Mouse (Mus musculus): Measurements from ENCODE around the gene Anp32e.
"Not testable (repeated sequence)": the region's sequence is repeated elsewhere in the genome, so short reads cannot be mapped to it uniquely, and the experiment has no call there.

Anp32e gene

DNA sequence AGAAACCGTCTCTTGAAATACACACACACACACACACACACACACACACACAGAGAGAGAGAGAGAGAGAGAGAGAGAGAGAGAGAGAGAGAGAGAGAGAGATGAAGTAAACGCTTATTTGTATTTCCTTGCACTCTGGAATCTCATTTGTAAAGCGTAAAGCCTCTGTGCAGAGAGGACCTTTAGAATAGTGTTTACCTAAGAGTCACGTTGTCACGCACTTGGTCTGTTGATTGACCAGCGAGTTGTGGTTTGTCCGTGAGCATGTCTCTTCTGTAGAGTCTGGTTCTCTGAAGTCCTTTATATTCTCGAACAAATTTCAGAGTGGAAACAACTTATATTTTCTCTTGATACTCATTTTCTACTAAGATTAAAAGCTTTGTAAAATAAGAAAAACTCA, 15.7 kb downstream of the Anp32e start:
- no peak for DNase-seq

DNA sequence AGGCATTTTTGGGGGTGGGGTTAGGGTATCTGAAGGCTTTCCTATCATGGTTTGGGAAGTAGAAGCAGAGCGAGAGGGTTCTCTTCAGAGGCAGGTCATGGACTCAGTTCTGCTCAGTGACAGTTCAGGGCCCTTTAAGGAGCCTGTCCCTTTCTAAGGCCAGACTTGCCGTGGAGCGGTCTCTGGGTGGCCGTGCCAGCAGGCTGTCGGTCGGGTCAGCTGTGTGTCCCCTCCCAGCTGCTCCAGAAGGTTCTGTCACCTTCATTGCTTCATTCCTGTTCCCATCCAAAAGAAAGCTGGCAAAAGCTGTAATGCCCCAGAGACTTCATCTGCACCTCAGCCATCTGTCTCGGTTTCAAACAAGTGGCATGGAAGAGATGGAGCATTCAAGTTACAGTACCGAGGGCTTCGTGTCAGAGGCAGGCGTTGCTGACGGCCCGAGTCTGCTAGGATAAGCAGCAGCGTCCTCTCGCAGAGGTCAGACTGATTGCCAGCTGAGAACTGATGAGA, 16.7 kb downstream of the Anp32e start:
- no peak for DNase-seq

DNA sequence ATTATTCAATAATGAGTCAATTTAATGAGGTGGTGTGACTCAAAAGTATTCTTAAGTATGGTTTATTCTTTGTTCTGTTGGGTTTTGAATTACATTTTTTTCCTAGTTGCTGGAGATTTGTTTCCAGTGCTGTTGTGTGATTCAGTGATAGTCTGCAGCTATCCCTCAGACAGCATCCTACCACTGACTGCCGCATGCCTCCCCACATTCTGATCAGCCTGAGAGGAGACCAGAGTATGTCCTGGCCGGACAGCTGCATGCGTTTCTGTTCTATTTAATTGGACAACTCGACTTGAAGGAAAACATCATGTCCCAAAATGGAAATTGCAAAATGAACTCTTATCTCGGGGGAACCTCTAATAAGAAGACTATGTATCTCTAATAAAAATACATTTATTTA, 19.3 kb downstream of the Anp32e start:
- DNase-seq: no peak

DNA sequence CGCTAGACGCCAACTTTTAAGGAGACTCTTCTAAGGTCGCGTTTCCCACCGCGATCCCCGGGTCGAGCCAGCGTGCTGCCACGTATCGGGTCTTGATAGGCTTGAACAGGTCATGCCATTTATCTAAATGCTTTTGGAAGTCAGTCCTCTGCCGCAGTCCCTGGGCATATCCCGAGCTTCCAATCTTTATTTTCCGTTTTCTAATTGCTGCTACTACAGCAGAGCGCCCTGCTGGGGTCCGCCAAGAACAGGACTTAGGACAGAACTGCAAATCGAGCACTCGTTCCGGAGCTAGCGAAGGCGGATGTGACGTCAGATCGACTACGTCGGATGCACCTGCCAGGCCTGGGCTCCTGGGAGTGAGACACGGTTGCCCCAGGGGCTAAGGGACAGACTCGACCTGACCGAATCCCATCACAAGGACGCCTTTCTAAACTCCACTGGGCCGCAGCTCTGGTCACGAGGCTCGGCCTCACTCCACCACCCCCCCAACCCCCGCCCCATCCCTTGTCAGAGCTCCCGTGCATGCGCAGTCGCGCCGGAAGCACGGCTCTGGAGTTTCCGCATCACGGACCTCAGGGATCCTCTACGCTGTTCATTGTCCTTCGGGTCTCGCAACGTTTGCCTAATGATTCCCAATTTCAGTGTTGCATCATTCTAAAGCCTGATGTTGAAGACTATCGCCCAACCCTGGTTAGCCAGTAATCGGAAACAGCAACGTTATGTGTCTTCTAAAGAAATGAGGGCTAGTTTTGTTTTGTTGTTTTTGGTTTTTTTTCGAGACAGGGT, 21.9 kb downstream of the Anp32e start:
- peak; percentile 90 to 95 for DNase-seq

DNA sequence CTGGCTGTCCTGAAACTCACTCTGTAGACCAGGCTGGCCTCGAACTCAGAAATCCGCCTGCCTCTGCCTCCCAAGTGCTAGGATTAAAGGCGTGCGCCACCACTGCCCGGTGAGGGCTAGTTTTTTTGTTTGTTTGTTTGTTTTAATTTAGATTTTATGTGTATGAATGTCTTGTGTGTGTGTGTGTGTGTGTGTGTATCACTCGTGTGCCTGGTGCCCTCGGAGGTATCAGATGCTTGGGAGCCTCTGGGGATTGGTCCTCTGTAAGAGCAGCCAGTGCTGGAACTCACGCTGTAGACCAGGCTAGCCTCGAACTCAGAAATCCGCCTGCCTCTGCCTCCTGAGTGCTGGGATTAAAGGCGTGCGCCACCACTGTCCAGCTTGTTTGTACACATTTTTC, 22.5 kb downstream of the Anp32e start:
- DNase-seq: not testable (repeated sequence)

DNA sequence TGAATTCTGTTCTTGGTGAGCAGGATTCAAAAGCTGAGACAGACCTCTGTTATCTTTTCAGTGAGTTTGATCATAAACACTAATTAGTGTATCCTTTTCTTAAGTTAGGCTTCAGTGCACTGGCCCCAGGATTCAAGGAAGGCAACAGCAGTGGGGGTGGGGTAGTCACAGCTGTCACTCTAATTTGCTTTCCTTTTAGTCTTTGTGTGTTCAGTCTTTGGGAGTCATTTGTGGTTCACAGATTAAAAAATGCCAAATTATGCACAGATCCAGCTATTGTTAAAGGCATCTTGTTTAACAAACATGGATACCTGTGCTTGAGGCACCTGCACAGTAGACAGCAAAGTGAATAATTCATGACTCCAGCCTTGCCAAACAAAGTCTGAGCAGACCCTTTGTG, 24.0 kb downstream of the Anp32e start:
- DNase-seq: no peak

DNA sequence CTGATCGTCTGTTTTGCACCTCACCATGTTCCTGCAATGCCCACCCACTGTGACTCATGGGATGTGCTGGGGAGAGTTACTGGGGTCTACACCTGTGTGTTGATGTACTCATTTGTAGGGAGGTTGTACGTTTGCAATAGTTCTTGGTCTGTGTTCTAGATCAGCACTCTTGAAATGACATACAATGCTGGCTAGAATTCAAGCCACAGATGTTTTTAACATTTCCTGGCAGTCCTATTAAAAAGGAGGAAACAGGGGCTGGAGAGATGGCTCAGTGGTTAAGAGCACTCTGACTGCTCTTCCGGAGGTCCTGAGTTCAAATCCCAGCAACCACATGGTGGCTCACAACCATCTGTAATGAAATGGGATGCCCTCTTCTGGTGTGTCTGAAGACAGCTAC, 24.5 kb downstream of the Anp32e start:
- no peak for DNase-seq

DNA sequence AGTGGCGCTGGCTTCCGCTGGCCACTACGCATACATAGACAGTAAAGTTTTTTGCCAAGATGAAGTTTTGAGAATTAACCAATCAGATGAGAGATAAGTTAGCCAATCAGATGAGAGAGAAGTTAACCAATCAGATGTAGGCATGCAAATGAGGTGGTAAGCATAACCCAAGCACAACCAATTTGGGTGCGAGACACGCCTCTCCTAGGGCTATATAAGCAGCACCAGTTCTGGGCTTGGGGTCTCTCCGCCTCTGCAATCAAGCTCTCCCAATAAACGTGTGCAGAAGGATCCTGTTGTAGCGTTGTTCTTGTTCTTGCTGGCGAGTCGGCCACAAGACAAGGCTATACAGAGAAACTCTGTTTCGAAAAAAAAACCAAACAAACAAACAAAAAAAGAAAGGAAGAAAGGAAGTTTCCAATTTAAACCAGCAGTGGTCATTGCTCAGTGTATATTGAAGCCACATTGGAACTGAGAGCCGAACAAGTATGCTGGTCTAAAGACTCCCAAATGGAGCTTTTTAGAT, 25.7 kb downstream of the Anp32e start:
- DNase-seq: not testable (repeated sequence)

DNA sequence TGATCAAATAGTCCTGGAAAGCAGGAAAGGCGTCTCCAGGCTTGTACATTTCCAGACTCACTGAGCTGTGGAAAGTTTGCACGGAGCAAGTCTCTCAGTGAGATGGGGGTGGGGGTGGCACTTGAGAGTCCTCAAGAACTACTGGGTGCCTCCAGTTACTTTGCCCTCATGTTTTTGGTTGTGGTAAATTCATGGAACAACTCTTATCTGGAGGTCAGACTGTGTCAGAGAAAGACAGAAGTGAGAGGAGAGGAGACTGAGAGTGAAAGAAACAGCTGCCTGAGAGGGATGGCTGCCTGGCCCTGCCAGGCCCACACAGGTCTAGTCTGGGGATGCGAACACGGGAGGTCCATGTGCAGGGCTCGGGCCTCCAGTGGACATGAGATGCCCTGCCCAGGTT, 26.3 kb downstream of the Anp32e start:
- no peak for DNase-seq

DNA sequence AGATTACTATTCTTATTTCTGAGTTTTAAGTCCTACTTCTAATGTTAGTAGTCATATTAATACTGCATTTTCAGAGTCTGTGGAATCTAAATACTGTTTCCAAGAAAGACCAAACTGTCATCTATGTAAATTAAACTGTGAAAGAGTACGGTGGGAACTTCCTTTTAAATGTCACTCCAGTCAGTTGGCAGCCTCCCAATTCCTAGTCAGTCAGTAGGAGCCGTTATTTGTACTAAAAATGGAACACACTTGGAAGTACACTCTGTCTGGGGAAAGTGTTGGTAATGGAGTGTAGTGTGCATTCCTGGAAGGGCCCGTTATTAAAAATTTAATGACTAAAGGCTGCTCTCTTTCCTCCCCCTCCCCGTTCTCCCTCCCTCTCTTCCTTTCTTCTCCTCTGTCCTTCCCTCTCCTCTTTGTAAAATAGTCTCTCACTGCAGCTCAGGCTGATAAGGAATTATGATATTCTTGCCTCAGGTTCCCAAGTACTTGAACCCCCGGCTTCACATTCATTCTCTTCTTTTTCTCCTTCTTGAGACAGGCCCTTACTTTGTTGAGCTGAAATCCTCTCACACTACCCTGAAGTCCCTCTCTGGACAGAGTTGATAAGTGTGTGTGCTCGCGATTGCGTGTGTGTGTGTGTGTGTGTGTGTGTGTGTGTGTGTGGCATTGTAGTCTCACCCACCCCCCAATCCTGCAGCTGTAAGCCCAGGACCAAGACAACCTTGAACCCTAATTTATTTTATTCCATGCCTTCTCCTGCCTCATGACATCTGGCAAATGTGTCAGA, 28.5 kb downstream of the Anp32e start:
- DNase-seq: no peak

DNA sequence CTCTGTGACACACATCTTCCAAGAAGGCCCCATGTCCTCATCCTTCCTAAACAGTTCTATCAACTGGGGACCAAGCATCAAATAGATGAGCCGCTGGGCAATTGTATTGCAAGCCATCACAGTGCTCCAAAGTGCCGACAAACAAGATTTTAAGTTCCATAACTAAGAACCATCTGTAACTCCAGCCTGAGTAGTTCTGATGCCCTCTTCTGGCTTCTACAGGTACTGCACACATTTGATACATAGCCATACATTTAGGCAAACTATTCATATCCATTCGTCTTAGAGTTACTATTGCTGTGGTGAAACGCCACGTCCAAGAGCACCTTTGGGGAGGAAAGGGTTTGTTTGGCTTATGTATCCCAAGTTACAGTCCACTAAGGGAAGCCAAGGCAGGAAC, 30.0 kb downstream of the Anp32e start:
- no peak for DNase-seq

DNA sequence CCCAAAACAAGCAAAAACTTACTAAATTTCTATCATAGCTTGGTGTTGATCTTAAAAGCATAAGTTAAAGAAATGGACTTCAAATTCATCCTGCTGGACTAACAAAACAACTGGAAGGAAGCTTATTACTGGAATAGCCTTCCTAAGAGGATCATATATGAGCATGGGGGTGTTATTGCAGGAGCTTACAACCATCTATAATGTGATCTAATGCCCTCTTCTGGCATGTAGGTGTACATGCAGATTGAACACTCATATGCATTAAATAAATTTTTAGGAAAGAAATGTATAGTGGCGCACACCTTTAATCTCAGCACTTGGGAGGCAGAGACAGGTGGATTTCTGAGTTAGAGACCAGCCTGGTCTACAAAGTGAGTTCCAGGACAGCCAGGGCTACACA, 30.8 kb downstream of the Anp32e start:
- no peak for DNase-seq

DNA sequence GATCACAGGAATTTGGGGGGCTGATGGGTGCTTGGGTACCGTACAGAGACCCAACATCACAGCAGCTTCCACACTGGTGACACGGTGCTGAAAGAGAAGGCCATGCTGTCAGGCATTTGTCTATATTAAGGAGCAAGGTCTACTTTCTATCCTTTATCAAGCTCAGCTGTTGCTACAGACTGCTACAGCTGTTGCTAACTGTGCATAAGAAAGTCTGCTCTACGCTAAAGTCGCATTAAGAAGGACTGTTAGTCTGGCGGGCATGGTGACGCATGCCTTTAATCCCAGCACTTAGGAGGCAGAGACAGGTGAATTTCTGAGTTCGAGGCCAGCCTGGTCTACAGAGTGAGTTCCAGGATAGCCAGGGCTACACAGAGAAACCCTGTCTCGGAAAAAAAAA, 33.1 kb downstream of the Anp32e start:
- DNase-seq: not testable (repeated sequence)

DNA sequence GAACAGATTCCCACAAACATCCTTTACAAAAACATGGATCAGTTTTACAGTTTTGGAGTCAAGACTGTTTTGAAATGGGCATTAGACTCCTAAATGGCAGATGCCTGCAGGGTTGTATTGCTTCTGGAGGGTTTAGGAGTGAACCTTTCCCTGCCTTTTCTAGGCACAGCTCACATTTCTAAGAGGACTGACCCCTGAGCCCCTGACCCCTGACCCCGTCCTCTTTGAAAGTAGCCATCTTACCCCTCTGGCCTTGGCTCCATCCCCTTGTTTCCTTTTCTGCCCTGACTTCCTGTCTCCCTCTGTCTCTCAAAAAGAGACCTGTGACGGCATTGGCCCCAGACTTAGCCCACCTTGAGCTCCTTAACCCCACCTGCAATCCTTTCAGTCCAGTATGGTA, 34.2 kb downstream of the Anp32e start:
- no peak for DNase-seq

DNA sequence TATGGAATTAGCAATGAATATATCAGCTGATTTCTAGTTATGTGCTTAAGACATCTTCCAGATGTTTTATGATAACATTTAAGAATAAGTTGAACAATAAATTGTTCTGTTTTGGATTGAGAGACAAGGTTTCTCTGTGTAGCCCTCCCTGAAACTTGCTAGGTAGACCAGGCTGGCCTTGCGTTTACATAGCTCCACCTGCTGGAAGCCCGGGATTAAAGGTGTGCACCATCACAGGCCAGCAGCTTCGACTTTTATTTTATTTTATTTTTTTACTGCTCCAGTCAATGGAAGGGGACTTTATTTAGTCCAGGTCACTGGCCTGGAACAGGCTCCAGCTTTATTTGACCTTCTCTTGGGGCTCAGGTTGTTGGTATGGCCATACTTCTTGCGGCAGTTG, 34.6 kb downstream of the Anp32e start:
- peak; percentile 50 to 55 for DNase-seq

DNA sequence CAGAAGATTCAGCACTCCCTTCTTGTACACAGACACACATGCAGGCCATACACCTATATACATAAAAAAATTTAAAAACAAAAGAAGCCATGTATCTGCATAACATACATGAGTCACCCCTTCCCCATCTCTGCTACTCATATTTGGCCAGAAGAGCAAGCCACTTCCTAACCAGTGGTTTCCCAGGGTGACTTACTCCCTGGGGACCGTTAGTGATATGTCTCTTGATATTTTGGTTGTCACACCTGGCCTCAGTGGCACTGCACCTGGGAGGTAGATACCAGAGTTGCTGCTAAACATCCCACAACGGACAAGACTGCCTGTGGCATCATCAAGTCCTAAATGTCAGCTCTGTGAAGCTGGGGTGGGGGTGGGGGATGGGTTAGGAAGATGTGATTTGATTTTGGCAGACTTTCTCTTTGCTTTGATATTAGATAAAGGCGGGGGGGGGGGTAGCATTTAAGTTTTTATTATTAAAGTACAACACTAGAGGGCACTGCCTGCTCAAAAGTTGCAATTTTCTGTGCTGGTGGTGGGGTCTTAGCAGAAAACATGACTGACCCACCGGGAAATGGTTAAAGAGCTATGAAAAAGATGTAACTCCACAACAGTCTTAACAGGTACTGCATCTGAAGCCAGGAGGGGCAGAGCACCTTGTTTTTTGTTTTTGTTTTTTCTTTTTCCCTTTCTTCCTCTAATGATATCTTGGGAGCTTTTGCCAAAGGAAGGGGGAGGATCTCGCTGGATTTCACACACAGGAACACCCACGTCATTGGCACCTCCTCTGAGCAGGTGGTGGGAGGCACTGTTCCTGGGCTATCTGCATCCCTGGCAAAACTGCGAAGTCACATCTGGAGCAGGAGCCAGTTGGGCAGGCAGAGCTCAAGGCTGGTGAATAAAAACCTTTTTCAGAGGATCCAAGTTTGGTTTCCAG, 36.7 kb downstream of the Anp32e start:
- DNase-seq: peak; percentile 43 to 63

DNA sequence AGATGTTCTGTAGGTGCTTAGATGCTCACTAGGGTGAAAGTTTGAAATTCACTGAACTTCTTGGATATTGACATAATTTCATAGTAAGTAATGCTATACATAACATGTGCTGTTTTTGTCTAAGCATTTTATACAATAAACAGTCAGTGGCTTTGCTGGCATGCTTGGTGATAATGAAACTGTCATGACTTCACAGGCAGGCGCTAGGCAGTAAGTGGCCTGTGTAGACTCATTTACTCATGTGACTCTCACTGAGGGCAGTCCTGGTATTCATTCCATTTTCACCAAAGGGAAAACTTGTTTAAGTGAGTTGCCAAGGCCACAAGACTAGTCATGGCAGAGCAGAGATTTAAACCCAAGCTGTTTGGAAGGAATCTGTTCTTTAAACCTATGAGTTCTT, 40.2 kb downstream of the Anp32e start:
- DNase-seq: no peak

DNA sequence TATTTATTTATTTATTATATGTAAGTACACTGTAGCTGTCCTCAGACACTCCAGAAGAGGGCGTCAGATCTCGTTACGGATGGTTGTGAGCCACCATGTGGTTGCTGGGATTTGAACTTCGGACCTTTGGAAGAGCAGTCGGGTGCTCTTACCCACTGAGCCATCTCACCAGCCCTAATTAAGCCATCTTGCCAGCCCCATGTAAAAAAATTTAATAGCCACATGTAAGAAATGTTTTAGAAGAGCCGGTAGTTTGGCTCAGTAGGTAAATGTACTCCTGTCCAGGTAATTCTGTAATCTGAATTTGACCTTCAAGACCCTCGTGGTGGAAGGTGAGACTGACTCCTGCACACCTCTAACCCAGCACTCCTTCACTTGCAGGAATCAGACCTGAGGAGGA, 41.6 kb downstream of the Anp32e start:
- not testable (repeated sequence) for DNase-seq

DNA sequence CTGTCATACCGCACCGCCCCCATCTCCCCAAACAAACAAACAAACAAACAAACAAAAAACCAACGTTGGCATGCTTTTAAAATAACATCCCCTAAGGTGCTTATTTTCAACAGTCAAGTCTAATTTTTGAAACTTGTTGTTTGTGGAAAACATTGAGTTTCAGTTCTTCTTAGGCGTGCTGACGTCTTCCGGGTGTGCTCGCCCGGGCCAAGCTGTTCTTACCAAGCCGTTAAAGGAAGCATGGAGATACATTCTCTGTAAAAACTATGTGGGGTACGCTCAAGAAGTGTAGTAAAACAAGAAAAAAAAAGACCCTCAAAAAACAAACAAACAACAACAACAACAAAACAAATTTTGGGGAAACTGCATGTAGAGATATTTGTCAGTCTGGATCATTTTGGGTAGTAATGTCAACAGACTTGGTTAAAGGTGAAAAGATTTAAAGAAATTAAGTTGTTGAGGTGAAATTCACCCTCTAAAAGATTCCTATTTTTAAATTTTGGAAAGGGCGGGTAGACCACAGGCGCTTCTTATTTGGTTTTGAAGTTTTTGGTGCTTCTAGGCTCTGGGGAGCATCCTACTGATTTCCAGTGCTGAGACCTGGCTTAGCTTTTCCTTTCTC, 43.3 kb downstream of the Anp32e start:
- DNase-seq: no peak

DNA sequence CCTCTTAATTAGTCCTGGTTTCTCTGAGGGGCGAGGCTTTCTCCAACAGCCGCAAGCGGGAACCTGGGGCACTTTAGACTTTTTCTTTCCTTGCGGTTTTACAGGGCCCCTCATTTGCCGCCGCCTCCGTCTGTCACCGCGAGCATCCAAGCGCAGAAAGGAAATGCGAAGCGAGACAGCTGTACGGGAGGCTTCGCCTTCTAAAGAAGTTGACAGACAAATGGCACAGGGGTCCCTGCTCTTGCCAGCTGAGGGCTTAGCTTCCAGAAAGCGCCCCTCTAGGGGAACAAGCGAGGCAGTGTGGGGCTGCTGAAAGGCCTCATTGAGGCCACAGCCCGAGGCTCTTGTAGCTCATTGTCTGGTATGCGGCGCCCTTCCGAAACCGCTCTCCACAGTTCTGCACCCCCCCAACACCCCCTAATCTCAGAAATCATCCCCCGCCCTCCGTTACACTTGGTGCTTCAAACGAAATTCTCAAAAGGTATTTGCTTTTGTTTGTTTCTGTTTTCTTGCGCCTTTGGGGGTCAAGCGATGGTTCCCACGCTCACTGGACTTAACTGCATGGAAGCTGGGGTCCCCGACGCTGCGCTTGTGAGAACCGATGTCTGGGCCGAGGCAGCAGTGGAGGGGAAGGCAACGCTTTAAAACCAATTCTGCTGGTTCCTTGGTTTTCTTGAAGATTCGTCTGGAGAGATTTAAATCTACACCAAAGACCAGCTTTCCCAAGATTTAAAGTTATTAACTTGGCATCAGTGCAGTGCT, 44.0 kb downstream of the Anp32e start:
- no peak for DNase-seq

DNA sequence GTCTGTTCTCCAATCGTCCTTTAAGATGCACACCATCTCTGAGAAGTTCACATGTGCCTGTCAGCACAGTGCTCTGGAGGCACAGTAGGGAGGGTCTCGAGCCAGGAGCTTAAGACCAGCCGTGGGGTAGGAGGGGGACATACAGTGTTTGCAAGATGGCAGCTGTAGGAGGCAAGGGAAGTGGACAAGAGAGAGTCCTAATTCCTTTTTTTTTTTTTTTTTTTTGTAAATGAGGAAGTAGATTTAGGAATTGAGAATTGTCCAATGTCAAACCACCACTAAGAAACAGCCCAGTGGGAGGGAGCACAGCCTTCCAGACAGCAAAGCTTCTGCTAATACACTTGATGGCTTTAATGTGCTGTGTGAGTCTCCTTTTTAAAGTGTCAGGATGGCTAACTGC, 48.0 kb downstream of the Anp32e start:
- DNase-seq: no peak

All from cerebellum, postnatal 36 days (tissue).